Mouse (Mus musculus) midbrain, postnatal 0 days (tissue): Measurements from ENCODE around the gene Gm4491. TPM values are rescaled to one million over a fixed set of nuclear protein-coding genes. Genes with fewer than 3 reads are reported as not detected.
A peak's percentile ranks its signal among the peaks of the same experiment; 100 is the strongest.
"Not testable (repeated sequence)": the region's sequence is repeated elsewhere in the genome, so short reads cannot be mapped to it uniquely, and the experiment has no call there.

Source experiments
- ATAC-seq: fragments of 200-750 bp; cut with Nextera tagmentation; 2 replicates; pipeline ENCODE4 v1.8.0; 2017; ENCODE audit warnings: moderate number of reproducible peaks, mild to moderate bottlenecking, moderate TSS enrichment, moderate library complexity; ENCODE audit not compliant: low FRiP score
- DNase-seq: peaks from one replicate; pipeline ENCODE4 v3.0.0-alpha.2; 2015; ENCODE audit warnings: low spot score
- H3K27ac ChIP-seq: fragments of 300-500 bp; sonication (generic); 2 replicates; pipeline ENCODE4 v1.5.1; 2014; ENCODE audit warnings: low read depth, mild to moderate bottlenecking, low read length, mixed read lengths
- H3K27me3 ChIP-seq: fragments of 300-500 bp; sonication (generic); 2 replicates; pipeline ENCODE4 v1.6.1; 2014; ENCODE audit warnings: low read length, control low read depth, mixed read lengths; ENCODE audit not compliant: insufficient read depth
- H3K36me3 ChIP-seq: fragments of 300-500 bp; sonication (generic); 2 replicates; pipeline ENCODE4 v1.6.1; 2014; ENCODE audit warnings: low read length, control low read depth, mixed read lengths; ENCODE audit not compliant: insufficient read depth
- H3K4me1 ChIP-seq: fragments of 300-500 bp; sonication (generic); 2 replicates; pipeline ENCODE4 v1.6.1; 2014; ENCODE audit warnings: mild to moderate bottlenecking, control low read depth, antibody characterized with exemption, low read length, mixed read lengths; ENCODE audit not compliant: insufficient read depth
- H3K4me2 ChIP-seq: fragments of 300-500 bp; sonication (generic); 2 replicates; pipeline ENCODE4 v1.6.1; 2014; ENCODE audit warnings: low read depth, mild to moderate bottlenecking, low read length, mixed read lengths; ENCODE audit not compliant: poor library complexity, severe bottlenecking
- H3K4me3 ChIP-seq: fragments of 300-500 bp; sonication (generic); 2 replicates; pipeline ENCODE4 v1.5.1; 2014; ENCODE audit warnings: low read depth, mild to moderate bottlenecking, low read length, moderate library complexity
- H3K9ac ChIP-seq: fragments of 300-500 bp; sonication (generic); replicated peaks from 2 replicates; pipeline ENCODE4 v1.6.1; 2014; ENCODE audit warnings: mild to moderate bottlenecking, low read length, moderate library complexity, mixed read lengths; ENCODE audit not compliant: poor library complexity, severe bottlenecking
- H3K9me3 ChIP-seq: fragments of 300-500 bp; sonication (generic); 2 replicates; pipeline ENCODE4 v1.6.1; 2016; ENCODE audit warnings: low read length, control low read depth
- CTCF ChIP-seq: IDR thresholded peaks from 2 replicates; pipeline ENCODE4 v1.5.1; 2016; ENCODE audit warnings: antibody characterized with exemption, mild to moderate bottlenecking
- WGBS: fragments of 180-500 bp; shearing (Covaris S2); extraction: QIAGEN DNeasy Blood & Tissue Kit; methylation state at CpG from one replicate; pipeline ENCODE4 v1.1.7; 2014; 5-methylcytosine and 5-hydroxymethylcytosine counted together
- polyA plus RNA-seq: library from polyadenylated mRNA; unstranded; fragments of >200 nt; fragmentation: Nextera tagmentation; extraction: Ambion mirVana; gene quantifications from 2 replicates; pipeline ENCODE4 v1.2.1, GENCODE M21; 2015
- total RNA-seq: library from RNA; depleted of rRNA; stranded (reverse); fragments of >200 nt; gene quantifications from 2 replicates; pipeline ENCODE4 v1.2.3, GENCODE M21; 2014; rRNA removed

The Gm4491 gene
- total and polyA plus RNA-seq, 2 experiments from 2014 or later = 0.23 TPM; not detected in 1

DNA sequence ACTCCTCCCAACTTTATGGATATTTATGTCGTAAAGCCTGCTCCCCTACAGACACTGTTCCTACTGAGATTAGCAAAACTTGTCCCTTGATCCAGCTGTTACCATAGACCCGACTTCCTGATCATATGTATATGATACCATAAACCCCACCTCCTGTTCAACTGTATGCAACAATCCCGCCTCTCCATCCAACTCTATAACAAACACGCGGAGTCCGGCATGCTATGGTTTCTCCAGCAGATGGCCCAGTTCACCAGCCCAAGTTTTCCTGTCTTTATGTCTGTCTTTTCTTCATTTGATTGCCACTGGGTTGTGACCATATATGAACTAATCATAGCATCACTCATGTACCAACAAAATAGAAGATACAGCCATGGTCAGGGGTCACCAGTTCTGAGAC is 40.1 kb downstream of the Gm4491 start:
- Histone ChIP-seq H3K4me2 (no peak overlapping the region), H3K27me3 (no peaks in the 10 kb centered on the region), H3K9me3 (no peaks in the 10 kb centered on the region), H3K9ac (no peak overlapping the region), H3K4me3 (no peak overlapping the region), H3K27ac (no peak overlapping the region), H3K4me1 (no peaks in the 10 kb centered on the region), H3K36me3 (no peaks in the 10 kb centered on the region)
- 88% methylated on average over 6 of the region's 6 CpGs for WGBS
- DNase-seq (no peak), ATAC-seq (no peak)
- peak; percentile 11; the same call in 1 of the 2 replicates for TF ChIP-seq CTCF

GRCm38 (mm10) chr14:57069906-57070305 is 45.8 kb downstream of the Gm4491 start:
- TF ChIP-seq CTCF = peak; percentile 52
- not testable (repeated sequence) for H3K9ac ChIP-seq, H3K4me2 ChIP-seq, DNase-seq, H3K9me3 ChIP-seq, H3K27ac ChIP-seq, H3K4me3 ChIP-seq, H3K4me1 ChIP-seq, H3K36me3 ChIP-seq, H3K27me3 ChIP-seq, ATAC-seq
- 5% methylated on average over 2 of the region's 2 CpGs for WGBS

DNA sequence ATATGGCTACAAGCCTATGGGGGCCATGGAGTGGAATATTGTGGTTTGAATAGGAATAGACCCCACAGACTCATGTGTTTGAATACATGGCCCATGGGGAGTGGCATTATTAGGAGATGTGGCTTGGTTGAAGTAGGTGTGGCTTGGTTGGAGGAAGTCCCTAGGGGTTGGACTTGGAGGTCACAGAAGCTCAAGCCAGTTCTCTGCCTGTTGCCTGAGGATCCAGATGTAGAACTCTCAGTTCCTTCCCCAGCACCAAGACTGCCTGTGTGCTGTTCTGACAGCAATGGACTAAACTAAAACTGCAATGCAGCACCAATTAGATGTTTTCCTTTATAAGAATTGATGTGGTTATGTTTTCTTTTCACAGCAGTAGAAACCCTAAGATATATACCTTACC is 49.6 kb downstream of the Gm4491 start:
- TF ChIP-seq CTCF = no peak
- no peak overlapping the region for H3K4me3 ChIP-seq
- no peak overlapping the region for H3K9ac ChIP-seq
- DNase-seq (no peak), ATAC-seq (no peak)
- no peak overlapping the region for H3K27ac ChIP-seq
- no peak overlapping the region for H3K4me2 ChIP-seq
- H3K36me3 ChIP-seq = no peaks in the 10 kb centered on the region
- no peaks in the 10 kb centered on the region for H3K4me1 ChIP-seq
- no peaks in the 10 kb centered on the region for H3K27me3 ChIP-seq
- H3K9me3 ChIP-seq = no peaks in the 10 kb centered on the region

Other genes starting within 250 kb of the Gm4491 start
- 46.5 and 62.4 TPM in 2 replicates for gene Zmym2, start 229.2 kb downstream of the Gm4491 start, total RNA-seq
- gene Zmym2, start 229.2 kb downstream of the Gm4491 start, polyA plus RNA-seq = 26.1 and 29.6 TPM in 2 replicates
- gene Gja3, start 57.8 kb downstream of the Gm4491 start, total RNA-seq = 0.05 and 0.09 TPM in 2 replicates
- gene Gja3, start 57.8 kb downstream of the Gm4491 start, polyA plus RNA-seq = 0.31 and 0.62 TPM in 2 replicates
- 12.9 and 13.8 TPM in 2 replicates for gene Gjb2, start 11.2 kb downstream of the Gm4491 start, total RNA-seq
- 17.8 and 19.1 TPM in 2 replicates for gene Gjb2, start 11.2 kb downstream of the Gm4491 start, polyA plus RNA-seq
- gene Gjb6, start 17.7 kb upstream of the Gm4491 start, total RNA-seq = 17.6 and 21.0 TPM in 2 replicates
- gene Gjb6, start 17.7 kb upstream of the Gm4491 start, polyA plus RNA-seq = 21.4 and 24.4 TPM in 2 replicates